Mouse (Mus musculus): ENCODE data around the gene Kdsr.

DNA sequence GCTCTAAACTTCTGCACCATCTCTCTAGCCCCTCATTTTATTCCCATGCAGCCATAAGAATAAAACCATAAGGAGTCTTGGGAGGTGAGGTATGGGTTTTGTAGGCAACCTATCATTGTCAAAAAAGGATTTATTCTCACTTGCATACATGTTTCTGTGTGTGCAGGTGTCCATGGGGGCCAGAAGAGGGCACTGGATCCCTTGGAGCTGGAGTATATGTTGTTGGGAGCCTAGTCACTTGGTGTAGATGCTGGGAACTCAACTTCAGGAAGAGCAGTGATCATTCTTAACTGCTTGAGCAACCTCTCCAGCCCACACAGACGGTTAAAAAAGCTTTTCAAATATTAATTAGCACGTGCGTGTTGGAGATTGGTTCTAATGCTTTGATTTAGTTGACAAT, 40.4 kb upstream of the Kdsr start:
- TF ChIP-seq CTCF (conservative IDR thresholded peaks at IDR 0.05 in 1 of 2, IDR thresholded peaks at IDR 0.05 in 1 of 2; ENCODE audit: low read depth in 2 of 2, low read length in 2 of 2) (peak in 1 of 2 experiments; percentile 50; a peak in 2 of 4 replicates), POLR2A (IDR thresholded peaks at IDR 0.05; ENCODE audit: low read depth, low read length) (no peak), USF1 (IDR thresholded peaks at IDR 0.05; ENCODE audit: low read depth, low read length) (no peak), MAFK (IDR thresholded peaks at IDR 0.05; ENCODE audit: insufficient replicate concordance, low read length) (no peak), NELFE (IDR thresholded peaks at IDR 0.05; ENCODE audit: low read depth, low read length) (no peak), MAX (IDR thresholded peaks at IDR 0.05; ENCODE audit: low read length) (no peak), CHD2 (IDR thresholded peaks at IDR 0.05; ENCODE audit: low read length) (no peak), HCFC1 (IDR thresholded peaks at IDR 0.05; ENCODE audit: low read depth, low read length) (no peak), UBTF (IDR thresholded peaks at IDR 0.05; ENCODE audit: low read depth, low read length) (no peak), MAZ (IDR thresholded peaks at IDR 0.05; ENCODE audit: low read depth, low read length) (no peak), GABPA (IDR thresholded peaks at IDR 0.05; ENCODE audit: insufficient replicate concordance, low read depth, low read length) (no peak), ZKSCAN1 (IDR thresholded peaks at IDR 0.05; ENCODE audit: borderline replicate concordance, low read depth, low read length) (no peak), MXI1 (IDR thresholded peaks at IDR 0.05; ENCODE audit: low read depth, low read length) (no peak)

All from CH12.LX (cell line).